26 mouse cellular contexts compared by ENCODE assay signal in the genomic region with DNA sequence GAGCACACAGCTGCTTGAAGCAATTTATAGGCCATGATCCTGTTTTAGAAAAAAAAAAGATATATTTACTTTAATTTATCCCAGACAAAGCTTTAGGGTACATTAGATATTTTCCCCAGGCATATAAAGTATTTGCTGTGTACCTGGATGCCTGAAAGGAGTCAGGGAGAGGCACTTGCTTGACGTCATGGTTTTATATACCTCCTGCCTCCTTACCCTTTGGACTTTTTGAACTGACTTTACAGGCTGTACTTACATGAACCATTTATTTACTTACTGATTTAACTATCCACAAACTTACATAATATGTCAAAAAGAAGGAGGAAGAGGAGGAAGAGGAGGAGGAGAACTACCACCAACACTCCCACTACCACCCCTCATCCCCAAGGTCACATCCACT. TPM values are rescaled to one million over a fixed set of nuclear protein-coding genes. Genes with fewer than 3 reads are reported as not detected.
"Had no signal": no experiment of that assay in that cellular context is flagged by ENCODE, and none has a peak within 500 bp of the region (broad histone marks: within the 10 kb centered on the region; RNA-seq: fewer than 3 reads in every experiment).

A gene (minus strand): TSS at position 171 of the 400 bp plus-strand sequence.

- H3K27ac ChIP-seq: liver, embryonic 15.5 days; midbrain, embryonic 10.5 days; midbrain, embryonic 12.5 days; neural tube, embryonic 13.5 days; neural tube, embryonic 15.5 days had no signal

- H3K9me3 ChIP-seq: liver, embryonic 15.5 days; midbrain, embryonic 10.5 days; midbrain, embryonic 12.5 days; neural tube, embryonic 13.5 days; neural tube, embryonic 15.5 days had no signal

- H3K4me3 ChIP-seq: liver, embryonic 15.5 days; midbrain, embryonic 10.5 days; midbrain, embryonic 12.5 days; myocyte; neural tube, embryonic 13.5 days; neural tube, embryonic 15.5 days had no signal

- H3K9ac ChIP-seq: liver, embryonic 15.5 days; lung, embryonic 14.5 days; midbrain, embryonic 12.5 days; neural tube, embryonic 13.5 days; neural tube, embryonic 15.5 days had no signal

- H3K4me2 ChIP-seq: liver, embryonic 15.5 days; lung, embryonic 14.5 days; midbrain, embryonic 12.5 days; neural tube, embryonic 13.5 days; neural tube, embryonic 15.5 days had no signal

- ATAC-seq: midbrain, embryonic 16.5 days had no signal

- H3K27me3 ChIP-seq: liver, embryonic 15.5 days; midbrain, embryonic 12.5 days; neural tube, embryonic 13.5 days; neural tube, embryonic 15.5 days had no signal

- H3K36me3 ChIP-seq: liver, embryonic 15.5 days; midbrain, embryonic 10.5 days; midbrain, embryonic 12.5 days; neural tube, embryonic 13.5 days; neural tube, embryonic 15.5 days had no signal

- H3K4me1 ChIP-seq: liver, embryonic 15.5 days; midbrain, embryonic 10.5 days; midbrain, embryonic 12.5 days; neural tube, embryonic 13.5 days; neural tube, embryonic 15.5 days had no signal

- DNase-seq: lung, adult 18-20 months; lung, embryonic 14.5 days; lung, postnatal 10 days; lung, postnatal 4 days; midbrain, embryonic 14.5 days; retina, postnatal 1 day; right cerebral cortex, adult 18-20 months; right cerebral cortex, postnatal 25 days; right cerebral cortex, postnatal 4 days; thymus, adult 2 months; thymus, postnatal 25 days; thymus, postnatal 4 days had no signal

RNA-seq across cellular contexts. Expression of the gene that starts here (rescaled TPM):
- total RNA-seq: megakaryocyte, adult 5-6 weeks; megakaryocyte-erythroid progenitor cell, adult 5-6 weeks had no signal
- polyA plus RNA-seq: liver, embryonic 15.5 days; lung, embryonic 14.5 days; lung, embryonic 16.5 days; midbrain, embryonic 10.5 days; midbrain, embryonic 12.5 days; midbrain, embryonic 14.5 days; midbrain, embryonic 16.5 days; myocyte; neural tube, embryonic 11.5 days; neural tube, embryonic 13.5 days; neural tube, embryonic 15.5 days; spleen, adult 2 months; testis, adult 2 months; thymus, adult 2 months; urinary bladder, adult 2 months had no signal
